Mouse (Mus musculus): ENCODE measurements at regions not wholly inside any gene's neighbourhood (a gene's known extent, or its start where the extent isn't known, plus 50 kb on each side); places are given as distances from the start of the nearest gene placed in this dataset.
A peak's percentile ranks its signal among the peaks of the same experiment; 100 is the strongest.

GRCm38 (mm10) chr12:71482619-71483018 lies 172.9 kb downstream of the Dact1 start:
- H3K4me2 ChIP-seq (ENCODE audit: low read depth, low read length), result no peak overlapping the region
- ATAC-seq (ENCODE audit: insufficient read depth, low FRiP score), result no peak

GRCm38 (mm10) chr12:71483536-71484165 lies 174.0 kb downstream of the Dact1 start:
- Histone ChIP-seq H3K27me3 (ENCODE audit: control insufficient read depth, insufficient read depth, low read length) (no peaks in the 10 kb centered on the region), H3K4me2 (ENCODE audit: low read depth, low read length) (no peak overlapping the region), H3K4me1 (ENCODE audit: control insufficient read depth, insufficient read depth, low read length) (peaks cover 16% of the 10 kb centered on the region), H3K9ac (ENCODE audit: low read length) (no peak overlapping the region), H3K36me3 (ENCODE audit: control insufficient read depth, insufficient read depth, low read length) (no peaks in the 10 kb centered on the region), H3K9me3 (replicated peaks; ENCODE audit: control insufficient read depth, low read length) (no peaks in the 10 kb centered on the region), H3K27ac (ENCODE audit: low read length) (no peak overlapping the region), H3K4me3 (replicated peaks; ENCODE audit: low read length) (no peak overlapping the region)
- no peak for ATAC-seq (ENCODE audit: insufficient read depth, low FRiP score)
- 85% methylated on average over 7 of the region's 7 CpGs for WGBS

More at GRCm38 (mm10) chr12:71482619-71483018, 172.9 kb downstream of the Dact1 start:
- H3K9ac ChIP-seq (ENCODE audit: low read length), result no peak overlapping the region
- no peaks in the 10 kb centered on the region for H3K9me3 ChIP-seq (replicated peaks; ENCODE audit: control insufficient read depth, low read length)
- H3K36me3 ChIP-seq (ENCODE audit: control insufficient read depth, insufficient read depth, low read length), result no peaks in the 10 kb centered on the region
- no peak overlapping the region for H3K4me3 ChIP-seq (replicated peaks; ENCODE audit: low read length)
- peak overlapping the region; percentile 73 for H3K27ac ChIP-seq (ENCODE audit: low read length)
- no peaks in the 10 kb centered on the region for H3K27me3 ChIP-seq (ENCODE audit: control insufficient read depth, insufficient read depth, low read length)
- peaks cover 16% of the 10 kb centered on the region for H3K4me1 ChIP-seq (ENCODE audit: control insufficient read depth, insufficient read depth, low read length)
- 19% methylated on average over 2 of the region's 2 CpGs for WGBS

- Histone ChIP-seq H3K4me1 (ENCODE audit: control insufficient read depth, insufficient read depth, low read length) (peaks cover 16% of the 10 kb centered on the region), H3K4me3 (replicated peaks; ENCODE audit: low read length) (no peak overlapping the region), H3K36me3 (ENCODE audit: control insufficient read depth, insufficient read depth, low read length) (no peaks in the 10 kb centered on the region), H3K27ac (ENCODE audit: low read length) (no peak overlapping the region), H3K27me3 (ENCODE audit: control insufficient read depth, insufficient read depth, low read length) (no peaks in the 10 kb centered on the region), H3K4me2 (ENCODE audit: low read depth, low read length) (no peak overlapping the region), H3K9ac (ENCODE audit: low read length) (no peak overlapping the region), H3K9me3 (replicated peaks; ENCODE audit: control insufficient read depth, low read length) (no peaks in the 10 kb centered on the region)
- WGBS, result 95% methylated on average over 5 of the region's 5 CpGs
- ATAC-seq (ENCODE audit: insufficient read depth, low FRiP score), result no peak
These were observed 174.6 kb downstream of the Dact1 start for GRCm38 (mm10) chr12:71484286-71484685.

GRCm38 (mm10) chr12:71486078-71486477 lies 176.4 kb downstream of the Dact1 start:
- H3K4me2 ChIP-seq (ENCODE audit: low read depth, low read length), result no peak overlapping the region
- H3K36me3 ChIP-seq (ENCODE audit: control insufficient read depth, insufficient read depth, low read length), result no peaks in the 10 kb centered on the region
- H3K9ac ChIP-seq (ENCODE audit: low read length), result no peak overlapping the region
- no peak overlapping the region for H3K4me3 ChIP-seq (replicated peaks; ENCODE audit: low read length)
- H3K27me3 ChIP-seq (ENCODE audit: control insufficient read depth, insufficient read depth, low read length), result no peaks in the 10 kb centered on the region
- H3K27ac ChIP-seq (ENCODE audit: low read length), result no peak overlapping the region
- 87% methylated on average over 12 of the region's 12 CpGs for WGBS
- peaks cover 16% of the 10 kb centered on the region for H3K4me1 ChIP-seq (ENCODE audit: control insufficient read depth, insufficient read depth, low read length)
- no peaks in the 10 kb centered on the region for H3K9me3 ChIP-seq (replicated peaks; ENCODE audit: control insufficient read depth, low read length)
- no peak for ATAC-seq (ENCODE audit: insufficient read depth, low FRiP score)

GRCm38 (mm10) chr12:71487591-71488435 lies 178.1 kb downstream of the Dact1 start:
- peaks cover 3% of the 10 kb centered on the region for H3K4me1 ChIP-seq (ENCODE audit: control insufficient read depth, insufficient read depth, low read length)
- H3K36me3 ChIP-seq (ENCODE audit: control insufficient read depth, insufficient read depth, low read length), result no peaks in the 10 kb centered on the region
- no peak overlapping the region for H3K4me3 ChIP-seq (replicated peaks; ENCODE audit: low read length)
- WGBS, result 67% methylated on average over 6 of the region's 6 CpGs
- H3K27me3 ChIP-seq (ENCODE audit: control insufficient read depth, insufficient read depth, low read length), result no peaks in the 10 kb centered on the region
- no peak overlapping the region for H3K9ac ChIP-seq (ENCODE audit: low read length)
- H3K27ac ChIP-seq (ENCODE audit: low read length), result no peak overlapping the region
- no peak overlapping the region for H3K4me2 ChIP-seq (ENCODE audit: low read depth, low read length)
- H3K9me3 ChIP-seq (replicated peaks; ENCODE audit: control insufficient read depth, low read length), result no peaks in the 10 kb centered on the region
- no peak for ATAC-seq (ENCODE audit: insufficient read depth, low FRiP score)

GRCm38 (mm10) chr12:71489295-71489694 lies 179.6 kb downstream of the Dact1 start:
- Histone ChIP-seq H3K27ac (ENCODE audit: low read length) (no peak overlapping the region), H3K4me3 (replicated peaks; ENCODE audit: low read length) (no peak overlapping the region), H3K4me2 (ENCODE audit: low read depth, low read length) (no peak overlapping the region), H3K27me3 (ENCODE audit: control insufficient read depth, insufficient read depth, low read length) (no peaks in the 10 kb centered on the region), H3K9me3 (replicated peaks; ENCODE audit: control insufficient read depth, low read length) (no peaks in the 10 kb centered on the region), H3K4me1 (ENCODE audit: control insufficient read depth, insufficient read depth, low read length) (no peaks in the 10 kb centered on the region; the same call in 1 of the 2 replicates), H3K36me3 (ENCODE audit: control insufficient read depth, insufficient read depth, low read length) (no peaks in the 10 kb centered on the region), H3K9ac (ENCODE audit: low read length) (no peak overlapping the region)
- WGBS, result 64% methylated on average over 7 of the region's 7 CpGs
- no peak for ATAC-seq (ENCODE audit: insufficient read depth, low FRiP score)

- Histone ChIP-seq H3K4me2 (ENCODE audit: low read depth, low read length) (no peak overlapping the region), H3K36me3 (ENCODE audit: control insufficient read depth, insufficient read depth, low read length) (no peaks in the 10 kb centered on the region), H3K27ac (ENCODE audit: low read length) (no peak overlapping the region), H3K27me3 (ENCODE audit: control insufficient read depth, insufficient read depth, low read length) (no peaks in the 10 kb centered on the region), H3K9me3 (replicated peaks; ENCODE audit: control insufficient read depth, low read length) (no peaks in the 10 kb centered on the region), H3K4me1 (ENCODE audit: control insufficient read depth, insufficient read depth, low read length) (no peaks in the 10 kb centered on the region), H3K9ac (ENCODE audit: low read length) (no peak overlapping the region), H3K4me3 (replicated peaks; ENCODE audit: low read length) (no peak overlapping the region)
- 65% methylated on average over 10 of the region's 10 CpGs for WGBS
- ATAC-seq (ENCODE audit: insufficient read depth, low FRiP score), result no peak
These were observed 185.2 kb downstream of the Dact1 start for GRCm38 (mm10) chr12:71494803-71495293.

- Histone ChIP-seq H3K36me3 (ENCODE audit: control insufficient read depth, insufficient read depth, low read length) (no peaks in the 10 kb centered on the region), H3K27ac (ENCODE audit: low read length) (no peak overlapping the region), H3K9ac (ENCODE audit: low read length) (no peak overlapping the region), H3K9me3 (replicated peaks; ENCODE audit: control insufficient read depth, low read length) (no peaks in the 10 kb centered on the region), H3K27me3 (ENCODE audit: control insufficient read depth, insufficient read depth, low read length) (no peaks in the 10 kb centered on the region), H3K4me1 (ENCODE audit: control insufficient read depth, insufficient read depth, low read length) (no peaks in the 10 kb centered on the region), H3K4me3 (replicated peaks; ENCODE audit: low read length) (no peak overlapping the region), H3K4me2 (ENCODE audit: low read depth, low read length) (no peak overlapping the region)
- 67% methylated on average over 14 of the region's 14 CpGs for WGBS
- no peak for ATAC-seq (ENCODE audit: insufficient read depth, low FRiP score)
These were observed 188.8 kb downstream of the Dact1 start for GRCm38 (mm10) chr12:71498246-71499029.
